In genomic region chr12:12509164-12509937, GRCm38 (mm10) we compare ENCODE assay signal across 8 mouse cellular contexts.
DNase-seq lines count a peak whose midpoint lies in the region; ATAC-seq and TF ChIP-seq lines count a peak whose summit lies in the region.
"Had no signal": no experiment of that assay in that cellular context is flagged by ENCODE, and none has a peak within 500 bp of the region (broad histone marks: within the 10 kb centered on the region; RNA-seq: fewer than 3 reads in every experiment).

No protein-coding gene starts in this region.

- no peak overlapping the region for H3K4me2 ChIP-seq in forebrain, embryonic 12.5 days
- H3K4me2 ChIP-seq in liver, embryonic 16.5 days (ENCODE audit: low read depth, low read length), result 0 out of 2 replicates have a peak overlapping the region, but pooled peaks have one; percentile 2
- H3K4me2 ChIP-seq: neural tube, embryonic 13.5 days had no signal

- no peaks in the 10 kb centered on the region for H3K9me3 ChIP-seq in forebrain, embryonic 12.5 days
- H3K9me3 ChIP-seq in liver, embryonic 16.5 days (replicated peaks; ENCODE audit: control insufficient read depth, low read length), result no peaks in the 10 kb centered on the region
- H3K9me3 ChIP-seq: neural tube, embryonic 13.5 days had no signal

- no peaks in the 10 kb centered on the region for H3K36me3 ChIP-seq in forebrain, embryonic 12.5 days (replicated peaks)
- no peaks in the 10 kb centered on the region for H3K36me3 ChIP-seq in liver, embryonic 16.5 days (ENCODE audit: control insufficient read depth, insufficient read depth)
- H3K36me3 ChIP-seq: neural tube, embryonic 13.5 days had no signal

- peak; percentile 92 for DNase-seq in brain, embryonic 14.5 days (ENCODE audit: low read depth)
- peak; percentile 65 for DNase-seq in kidney, adult 18-20 months
- no peak for DNase-seq in left cerebral cortex, adult 9 months (ENCODE audit: low spot score in 2 of 2)
- no peak for DNase-seq in right cerebral cortex, adult 2 months (ENCODE audit: low spot score in 2 of 2)
- no peak for DNase-seq in MN1 (ENCODE audit: low spot score)

- 45% methylated on average over 9 of the region's 9 CpGs for WGBS in forebrain, embryonic 12.5 days
- 28% methylated on average over 9 of the region's 9 CpGs for WGBS in liver, embryonic 16.5 days (ENCODE audit: insufficient replicate concordance)

- TF ChIP-seq CTCF in brain, embryonic 14.5 days (IDR thresholded peaks at IDR 0.05; ENCODE audit: borderline replicate concordance, extremely low read depth, insufficient read depth, insufficient read length), result no peak

- peak overlapping the region; percentile 74 for H3K27ac ChIP-seq in forebrain, embryonic 12.5 days
- no peak overlapping the region for H3K27ac ChIP-seq in liver, embryonic 16.5 days (ENCODE audit: low read length)
- H3K27ac ChIP-seq: neural tube, embryonic 13.5 days had no signal

- H3K9ac ChIP-seq in forebrain, embryonic 12.5 days, result no peak overlapping the region
- H3K9ac ChIP-seq in liver, embryonic 16.5 days (ENCODE audit: low read depth, low read length), result no peak overlapping the region
- H3K9ac ChIP-seq: neural tube, embryonic 13.5 days had no signal

- ATAC-seq in forebrain, embryonic 12.5 days (ENCODE audit: low FRiP score), result peak; percentile 76; the same call in 1 of the 2 replicates
- peak; percentile 78 for ATAC-seq in liver, embryonic 16.5 days (ENCODE audit: low read depth)

- H3K27me3 ChIP-seq in forebrain, embryonic 12.5 days, result no peaks in the 10 kb centered on the region
- no peaks in the 10 kb centered on the region for H3K27me3 ChIP-seq in liver, embryonic 16.5 days (ENCODE audit: control insufficient read depth, insufficient read depth, low read depth, low read length)
- H3K27me3 ChIP-seq: neural tube, embryonic 13.5 days had no signal

- no peak overlapping the region for H3K4me3 ChIP-seq in forebrain, embryonic 12.5 days (replicated peaks)
- H3K4me3 ChIP-seq in liver, embryonic 16.5 days (ENCODE audit: low read depth, low read length), result no peak overlapping the region
- H3K4me3 ChIP-seq: neural tube, embryonic 13.5 days had no signal

- TF ChIP-seq POLR2A in brain, embryonic 14.5 days (IDR thresholded peaks at IDR 0.05; ENCODE audit: borderline replicate concordance, extremely low read depth, insufficient read depth, insufficient read length, poor library complexity, severe bottlenecking), result no peak

- H3K4me1 ChIP-seq in forebrain, embryonic 12.5 days, result peaks cover 25% of the 10 kb centered on the region
- H3K4me1 ChIP-seq in liver, embryonic 16.5 days (ENCODE audit: control insufficient read depth, low read depth, low read length), result peaks cover 3% of the 10 kb centered on the region; the same call in 1 of the 2 replicates

Comparison
In these comparisons a context has a peak if more than half of its experiments do, and no peak if none do; other contexts are left out.
1. DNase-seq: peak in brain, embryonic 14.5 days (single experiment) and kidney, adult 18-20 months (single experiment); none in left cerebral cortex, adult 9 months (0 of 2), right cerebral cortex, adult 2 months (0 of 2) and MN1 (single experiment).